Mouse (Mus musculus) gastrocnemius, postnatal 25 days (tissue): Measurements from ENCODE around the gene Mpnd. TPM values are rescaled to one million over a fixed set of nuclear protein-coding genes. Genes with fewer than 3 reads are reported as not detected.

Source experiments
- DNase-seq: peaks from one replicate; pipeline ENCODE4 v3.0.0; 2022
- long read RNA-seq, 2 experiments: library from polyadenylated mRNA; stranded (forward); transcript quantifications; one replicate each; pipeline ENCODE4 v2.0.0; 2021
- total RNA-seq, 2 experiments: library from RNA; stranded (reverse); gene quantifications; 1 replicate in 1 of 2; 2 replicates in 1 of 2; pipeline ENCODE4 v1.2.3; 2021

Mpnd gene
- 10 to 100 TPM; 43.3 to 44.4 TPM for total RNA-seq
- long read RNA-seq, experiment 1, transcript Mpnd-204 (13 exons, 1,701 nt): major isoform, 61 of 80 reads
- long read RNA-seq, experiment 1, partial matches to known transcripts: 18 of 80 reads
- long read RNA-seq, experiment 1, other reads (novel, unspliced or antisense): 1 of 80 reads
- long read RNA-seq, experiment 2, transcript Mpnd-204 (13 exons, 1,701 nt): major isoform, 72 of 92 reads
- long read RNA-seq, experiment 2, partial matches to known transcripts: 16 of 92 reads
- long read RNA-seq, experiment 2, other reads (novel, unspliced or antisense): 4 of 92 reads

GRCm38 (mm10) chr17:56005415-56006061 lies at the start of gene Mpnd, which contains the start of gene Stap2:
TSS of gene Mpnd (plus strand) at chr17:56005711.
TSS of gene Stap2 (minus strand) at chr17:56005584.
- peak; percentile 46 for DNase-seq

DNA sequence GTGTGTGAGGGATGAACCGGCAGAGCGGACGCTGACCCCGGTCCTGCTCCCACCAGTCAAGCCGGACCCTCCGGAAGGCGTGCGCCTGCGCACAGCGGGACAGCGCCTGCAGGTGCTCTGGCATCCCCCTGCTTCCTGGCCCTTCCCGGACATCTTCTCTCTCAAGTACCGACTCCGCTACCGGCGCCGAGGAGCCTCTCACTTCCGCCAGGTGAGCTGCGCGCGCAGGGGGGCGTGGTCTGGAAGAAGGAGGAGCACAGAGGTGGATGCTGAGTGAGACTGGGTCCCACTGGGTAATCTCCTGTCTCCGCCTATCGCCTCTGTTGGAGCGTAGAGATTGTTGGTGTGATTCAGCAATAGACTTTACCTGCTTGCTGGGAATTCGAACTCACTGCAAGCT lies 49.4 kb upstream of the Mpnd start:
- DNase-seq: no peak

DNA sequence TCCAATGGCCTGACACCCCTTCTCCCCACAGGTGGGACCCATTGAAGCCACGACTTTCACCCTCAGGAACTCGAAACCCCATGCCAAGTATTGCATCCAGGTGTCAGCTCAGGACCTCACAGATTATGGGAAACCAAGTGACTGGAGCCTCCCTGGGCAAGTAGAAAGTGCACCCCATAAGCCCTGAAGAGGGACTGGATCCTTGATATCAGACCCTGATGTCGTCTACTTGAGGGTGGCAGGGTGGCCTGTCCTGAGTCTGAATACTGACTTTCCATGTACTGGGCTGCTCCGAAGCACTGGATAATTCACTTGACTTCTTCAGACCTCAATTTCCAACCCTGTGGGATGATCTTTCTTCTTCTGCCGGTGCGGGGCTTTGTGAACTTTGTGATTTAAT lies 48.9 kb upstream of the Mpnd start:
- no peak for DNase-seq

DNA sequence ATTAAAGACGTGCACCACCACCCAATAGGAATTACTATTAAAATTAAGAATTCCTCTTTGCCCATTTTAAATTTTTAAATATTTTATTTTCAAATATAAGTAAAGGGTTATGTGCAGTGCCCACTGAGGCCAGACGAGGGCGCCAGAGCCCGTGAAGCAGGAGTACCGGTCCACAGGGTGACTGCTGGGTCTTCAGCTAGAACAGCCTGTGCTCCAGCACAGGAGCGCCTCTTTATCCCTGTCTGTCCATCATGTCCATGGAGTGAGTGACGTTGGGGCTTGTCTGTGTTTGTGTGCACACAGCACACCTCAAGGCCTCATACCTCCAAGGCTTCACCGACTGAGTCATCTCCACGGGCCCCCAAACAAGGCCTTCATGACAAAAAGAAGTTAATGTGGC lies 48.3 kb upstream of the Mpnd start:
- no peak for DNase-seq

DNA sequence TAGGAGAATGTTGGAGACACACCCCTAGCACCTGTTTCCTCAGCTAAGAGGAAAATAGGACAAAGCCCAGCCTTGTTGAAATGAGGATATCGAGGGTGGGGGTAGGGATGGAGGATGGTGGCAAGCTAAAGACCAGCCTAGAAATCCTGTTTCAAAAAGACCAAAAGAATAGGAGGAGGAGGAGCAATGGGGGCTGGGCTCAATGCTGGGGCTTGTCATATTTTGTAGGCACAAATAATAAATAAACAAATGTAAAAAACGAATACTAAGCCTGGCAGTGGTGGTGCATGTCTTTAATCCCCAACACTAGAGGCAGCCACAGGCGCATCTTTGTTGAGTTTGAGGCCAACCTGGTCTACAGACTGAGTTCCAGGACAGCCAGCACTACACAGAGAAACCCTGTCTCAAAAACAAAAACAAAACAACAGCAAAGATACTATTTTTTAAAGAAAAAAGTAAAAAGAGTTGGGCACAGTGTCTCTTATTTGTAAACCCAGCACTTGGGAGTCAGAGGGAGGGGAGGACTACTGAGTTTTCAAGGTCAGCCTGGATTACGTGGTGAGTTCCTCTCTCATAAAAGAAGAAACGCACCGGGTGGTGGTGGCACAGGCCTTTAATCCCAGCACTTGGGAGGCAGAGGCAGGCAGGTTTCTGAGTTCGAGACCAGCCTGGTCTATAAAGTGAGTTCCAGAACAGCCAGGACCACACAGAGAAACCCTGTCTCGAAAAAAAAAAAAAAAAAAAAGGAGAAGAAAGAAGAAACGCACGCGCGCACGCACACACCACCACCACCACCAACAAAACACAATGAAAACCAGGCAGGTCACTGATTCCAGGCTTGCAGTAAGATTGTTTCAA lies 47.6 kb upstream of the Mpnd start:
- DNase-seq: no peak

DNA sequence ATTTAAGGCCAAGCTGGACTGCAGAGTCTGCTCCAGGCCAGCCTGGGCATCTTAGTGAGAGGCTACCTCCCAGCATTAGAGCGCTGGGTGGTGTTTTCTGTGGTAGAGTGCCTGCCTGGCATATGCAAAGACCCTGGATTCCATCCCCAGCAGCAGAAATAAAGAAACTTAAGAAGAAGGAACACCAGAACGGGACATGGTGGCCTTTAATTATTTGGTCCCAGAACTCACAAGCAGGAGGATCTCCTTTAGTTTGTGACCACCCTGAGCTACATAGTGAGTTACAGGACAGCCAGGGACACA lies 47.0 kb upstream of the Mpnd start:
- no peak for DNase-seq

GRCm38 (mm10) chr17:55958918-55959728 lies 46.4 kb upstream of the Mpnd start, which contains the start of gene Yju2:
TSS of gene Yju2 (plus strand) at chr17:55959099.
- DNase-seq: peak; percentile 92

DNA sequence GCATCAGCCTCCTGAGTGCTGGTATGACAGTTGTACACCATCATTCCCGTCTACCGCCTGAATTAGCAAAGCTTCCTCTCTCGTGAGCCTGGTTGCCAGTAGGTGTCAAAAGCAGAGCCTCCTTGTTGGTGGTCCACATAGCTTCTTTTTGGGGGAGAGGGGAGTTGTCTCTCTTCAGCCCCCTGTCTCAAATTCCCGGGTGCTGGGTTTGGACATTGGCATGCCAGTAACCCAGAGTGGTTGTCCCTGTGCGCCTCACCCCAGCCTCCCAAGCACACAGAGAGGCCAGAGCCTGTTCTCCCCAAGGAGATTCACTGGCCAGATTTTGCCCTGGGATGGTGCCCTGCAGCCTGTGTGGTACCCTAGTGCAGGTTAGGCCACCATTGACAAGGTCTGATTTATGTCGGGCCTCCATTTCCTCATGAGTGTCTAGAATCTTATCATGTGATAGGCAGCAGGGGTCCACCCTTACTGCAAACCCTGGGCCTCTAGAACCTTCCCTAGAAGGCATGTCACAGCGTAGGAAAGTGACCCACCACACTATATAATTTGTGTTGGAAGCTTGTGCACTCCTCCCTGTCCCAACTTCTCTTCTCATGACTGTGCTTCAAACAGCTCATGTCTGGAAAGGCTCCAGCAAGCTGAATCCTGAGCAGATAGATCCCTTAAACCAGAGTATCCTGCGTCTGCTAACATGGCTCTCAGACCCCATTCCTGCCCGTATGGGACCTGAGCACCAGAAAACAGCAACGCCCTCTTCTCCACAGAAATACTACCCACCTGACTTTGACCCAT lies 45.4 kb upstream of the Mpnd start:
- no peak for DNase-seq

DNA sequence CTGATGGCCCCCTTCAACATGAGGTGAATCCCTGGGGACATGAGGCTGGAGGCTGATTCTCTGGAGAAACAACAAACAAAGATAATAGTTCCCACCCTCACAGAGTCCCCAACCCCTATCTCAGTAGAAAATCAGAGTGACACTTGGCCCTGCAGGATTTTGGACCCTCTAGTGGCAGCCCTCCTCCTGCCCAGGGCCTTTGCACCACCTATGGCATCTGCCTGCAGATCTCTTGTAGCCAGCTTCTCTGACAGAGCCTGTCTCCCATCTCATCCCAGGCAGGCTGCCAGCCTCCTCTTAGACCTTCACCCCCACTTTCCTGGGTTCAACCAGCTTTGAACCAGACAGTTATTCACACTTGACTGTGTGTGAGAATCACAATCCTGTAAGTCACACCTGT lies 44.7 kb upstream of the Mpnd start:
- no peak for DNase-seq

DNA sequence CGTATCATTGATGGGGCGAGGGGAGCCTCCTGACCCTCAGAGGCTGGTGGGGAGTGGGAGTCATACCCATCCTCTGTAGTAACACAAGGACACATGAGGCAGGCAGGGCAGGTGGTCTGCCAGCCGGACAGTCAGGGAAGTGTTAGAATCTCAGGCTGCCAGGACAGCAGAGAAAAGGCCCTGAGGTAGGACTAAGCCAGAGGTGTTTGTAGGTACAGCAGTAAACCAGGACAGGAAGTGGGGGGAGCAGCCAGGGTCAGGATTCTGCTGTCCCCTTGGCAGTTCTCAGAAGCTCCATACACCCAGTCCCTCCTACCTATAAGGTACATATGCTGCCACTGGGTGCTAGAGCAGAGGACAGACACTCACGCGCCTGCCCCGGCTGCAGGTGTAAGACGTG lies 43.9 kb upstream of the Mpnd start:
- no peak for DNase-seq

- no peak for DNase-seq
These were observed 42.3 kb upstream of the Mpnd start for GRCm38 (mm10) chr17:55963171-55963570.

GRCm38 (mm10) chr17:55964496-55964895 lies 41.0 kb upstream of the Mpnd start:
- no peak for DNase-seq

- no peak for DNase-seq
These were observed 40.5 kb upstream of the Mpnd start for GRCm38 (mm10) chr17:55964996-55965395.

DNA sequence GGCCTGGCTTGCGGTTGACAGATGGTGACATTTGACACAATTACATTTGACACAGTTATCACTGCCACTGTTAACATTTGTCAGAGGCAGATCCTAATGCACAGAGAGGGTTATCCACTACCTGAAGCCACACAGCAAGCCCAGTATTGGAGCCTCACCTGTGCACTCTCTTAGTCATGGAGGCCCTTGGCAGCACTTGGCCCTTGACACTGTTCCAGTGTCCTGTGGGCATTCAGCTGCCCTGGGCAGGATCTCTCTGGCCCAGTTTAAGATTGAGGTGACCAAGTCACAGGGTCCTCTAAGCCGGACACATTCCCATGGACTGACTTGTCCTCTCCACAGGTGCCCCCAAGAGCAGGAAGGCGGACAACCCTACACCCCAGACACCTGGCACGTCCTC lies 38.3 kb upstream of the Mpnd start:
- no peak for DNase-seq

- DNase-seq: no peak
These were observed 37.3 kb upstream of the Mpnd start for GRCm38 (mm10) chr17:55968210-55968609.

- DNase-seq: no peak
These were observed 36.0 kb upstream of the Mpnd start for GRCm38 (mm10) chr17:55969560-55969959.

DNA sequence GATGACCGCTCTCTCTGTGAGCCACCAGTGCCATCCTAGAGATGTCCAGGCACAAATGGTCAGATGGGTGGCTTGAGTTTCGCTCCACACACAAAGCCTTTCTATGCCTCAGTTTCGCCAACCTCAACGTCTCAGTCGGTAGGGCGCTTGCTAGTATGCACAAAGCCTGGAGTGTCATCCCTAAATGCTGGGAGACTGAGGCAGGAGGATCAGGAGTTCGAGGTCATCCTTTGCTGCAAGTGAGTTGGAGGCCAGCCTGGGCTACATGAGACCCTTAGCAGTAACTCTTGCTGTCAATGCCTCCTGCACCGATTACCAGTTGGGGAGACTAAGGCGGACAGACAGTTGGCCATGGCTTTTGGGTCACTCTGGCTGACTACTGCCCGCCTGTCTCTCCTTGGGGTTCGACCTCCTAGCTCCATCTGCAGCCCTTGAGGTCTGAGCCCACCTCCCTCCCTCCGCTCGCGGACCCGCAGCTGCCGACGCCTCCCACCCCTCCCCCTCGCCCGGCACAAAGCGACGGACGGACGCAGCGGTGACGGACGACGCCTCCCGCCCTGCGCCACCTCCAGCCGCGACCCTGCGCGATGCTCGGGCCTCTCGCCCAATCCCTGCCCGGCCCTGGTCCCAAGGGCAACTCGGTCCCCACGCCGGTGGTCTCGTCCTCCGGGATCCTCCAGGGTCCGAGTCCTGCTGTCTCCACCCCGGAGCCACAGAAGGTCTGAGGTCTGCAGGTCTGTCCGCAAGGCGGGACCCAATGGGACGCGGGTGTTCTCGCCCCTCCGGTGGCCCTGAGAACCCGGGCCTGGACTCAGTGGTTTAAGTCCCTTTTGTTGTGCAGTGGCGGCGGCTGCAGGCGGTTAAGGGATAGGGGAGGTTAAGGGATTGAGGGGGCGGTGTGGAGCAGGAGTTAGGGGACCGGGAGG lies 35.3 kb upstream of the Mpnd start, which contains the start of gene Shd:
Shd (plus strand) TSS at position 502 of the 926 bp plus-strand sequence.
- no peak for DNase-seq

GRCm38 (mm10) chr17:55971453-55971852 lies 34.1 kb upstream of the Mpnd start:
- DNase-seq: no peak

DNA sequence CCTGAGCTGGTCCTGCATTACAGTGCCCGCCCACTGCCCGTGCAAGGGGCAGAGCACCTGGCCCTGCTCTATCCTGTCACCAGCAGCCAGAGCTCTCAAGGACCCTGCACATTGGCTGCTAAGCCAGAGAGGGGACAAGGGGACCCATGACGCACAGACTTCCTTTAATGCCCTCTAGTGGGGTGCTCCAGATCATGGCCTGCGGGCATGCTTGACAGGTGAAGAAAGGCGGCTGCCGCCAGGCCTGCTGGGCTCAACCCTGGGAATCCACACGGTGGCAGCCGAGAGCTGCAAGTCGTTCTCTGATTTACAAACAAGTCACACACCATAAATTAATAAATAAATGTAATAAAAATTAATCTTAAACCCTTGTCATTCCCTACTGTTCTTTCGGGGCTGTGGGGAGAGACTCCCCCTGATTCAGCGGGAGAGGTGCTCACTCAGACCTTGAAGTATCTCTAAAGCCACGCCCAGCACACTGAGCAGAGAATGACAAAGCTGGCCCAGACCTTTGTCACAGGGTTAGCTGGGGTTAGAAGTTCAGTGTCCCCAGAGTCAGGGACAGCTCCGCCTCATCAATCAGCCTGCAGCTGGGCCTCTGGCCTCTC lies 29.2 kb upstream of the Mpnd start:
- DNase-seq: peak; percentile 58

DNA sequence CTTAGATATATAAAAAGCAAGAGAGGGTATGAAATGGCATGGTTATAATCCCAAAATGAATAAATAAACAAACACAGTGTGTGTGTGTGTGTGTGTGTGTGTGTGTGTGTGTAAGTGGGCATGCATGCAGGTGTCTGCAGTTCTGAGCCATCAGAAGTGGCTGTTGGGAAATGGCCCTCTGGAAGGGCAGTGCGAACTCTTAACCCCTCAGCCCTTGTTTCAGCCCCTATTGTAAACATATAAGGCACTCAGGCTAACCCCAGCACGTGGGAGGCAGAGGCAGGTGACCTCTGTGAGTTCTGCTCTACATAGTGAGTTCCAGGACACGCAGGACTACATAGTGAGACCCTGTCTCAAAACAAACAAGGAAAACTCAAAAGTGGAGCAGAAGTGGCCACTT lies 28.2 kb upstream of the Mpnd start:
- no peak for DNase-seq
